Mouse (Mus musculus): Measurements from ENCODE around the gene Pon2. TPM values are rescaled to one million over a fixed set of nuclear protein-coding genes. Genes with fewer than 3 reads are reported as not detected.

Pon2 gene
- total RNA-seq, 2 experiments from 2014 or later = 21.4 to 22.1 TPM

GRCm38 (mm10) chr6:5294659-5295449, 3.4 kb downstream of the Pon2 start:
- no peak for DNase-seq (ENCODE audit: extremely low spot score in 1 of 2, low spot score in 1 of 2)

- no peak for DNase-seq (ENCODE audit: extremely low spot score in 1 of 2, low spot score in 1 of 2)
These were observed 5.4 kb downstream of the Pon2 start for GRCm38 (mm10) chr6:5292841-5293240.

DNA sequence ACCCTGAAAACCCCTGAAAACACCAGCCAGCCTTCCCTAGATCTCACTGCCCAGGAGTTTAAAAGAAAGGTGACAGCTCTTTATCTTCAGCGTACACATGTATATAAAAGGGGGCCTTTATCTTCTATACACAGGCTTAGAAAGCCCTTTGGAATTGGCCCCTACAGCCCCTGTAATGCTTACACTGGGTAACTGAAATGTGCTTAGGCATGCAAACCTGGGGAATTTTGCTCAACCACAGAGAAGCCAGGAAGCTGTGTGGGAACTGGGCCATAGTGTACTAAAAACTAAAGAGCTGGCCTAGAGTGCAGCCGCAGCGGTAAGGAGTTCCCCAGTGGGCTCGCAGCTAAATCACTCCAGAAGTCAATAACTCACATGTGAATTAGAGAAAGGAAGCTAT, 6.8 kb downstream of the Pon2 start:
- DNase-seq (ENCODE audit: extremely low spot score in 1 of 2, low spot score in 1 of 2) = no peak

DNA sequence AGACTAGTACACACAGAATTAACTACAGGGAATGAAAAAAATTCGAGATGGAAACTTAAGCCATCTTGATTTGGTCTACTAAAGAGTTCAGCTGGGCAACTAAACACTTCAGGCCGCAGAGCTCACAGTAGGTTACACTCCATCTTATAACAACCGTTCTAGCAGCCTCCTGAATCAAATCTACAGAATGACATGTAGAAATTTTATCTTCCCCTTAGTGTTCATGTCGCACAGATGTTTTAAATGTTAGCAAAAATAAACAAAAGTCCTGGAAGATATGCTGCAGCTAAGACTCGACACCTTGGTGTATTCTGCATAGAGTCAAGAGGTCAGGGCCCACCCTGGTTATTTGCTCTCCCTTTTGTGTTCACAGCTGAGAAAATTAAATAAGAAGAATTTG, 10.3 kb downstream of the Pon2 start:
- no peak for DNase-seq (ENCODE audit: extremely low spot score in 1 of 2, low spot score in 1 of 2)

GRCm38 (mm10) chr6:5287392-5287791, 10.9 kb downstream of the Pon2 start:
- no peak for DNase-seq (ENCODE audit: extremely low spot score in 1 of 2, low spot score in 1 of 2)

DNA sequence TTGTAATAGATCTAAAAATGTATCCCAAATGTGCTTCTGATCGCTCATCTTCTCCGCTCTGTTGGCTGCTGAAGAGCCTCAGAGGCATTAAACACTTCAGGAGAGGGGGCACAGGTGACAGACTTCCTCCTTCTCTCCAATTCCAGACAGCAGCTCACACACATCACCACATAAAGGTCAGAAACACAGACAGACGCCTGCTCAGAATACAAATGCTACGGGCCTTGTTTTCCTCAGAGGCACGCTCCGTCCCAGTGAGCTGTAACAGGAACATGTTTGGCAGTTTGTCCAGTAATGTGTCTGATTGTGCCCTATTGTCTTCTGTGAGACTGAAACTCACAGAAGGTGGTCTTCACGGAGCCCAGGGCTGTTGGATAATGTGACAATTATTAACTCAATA, 15.8 kb downstream of the Pon2 start:
- DNase-seq (ENCODE audit: extremely low spot score in 1 of 2, low spot score in 1 of 2) = no peak

DNA sequence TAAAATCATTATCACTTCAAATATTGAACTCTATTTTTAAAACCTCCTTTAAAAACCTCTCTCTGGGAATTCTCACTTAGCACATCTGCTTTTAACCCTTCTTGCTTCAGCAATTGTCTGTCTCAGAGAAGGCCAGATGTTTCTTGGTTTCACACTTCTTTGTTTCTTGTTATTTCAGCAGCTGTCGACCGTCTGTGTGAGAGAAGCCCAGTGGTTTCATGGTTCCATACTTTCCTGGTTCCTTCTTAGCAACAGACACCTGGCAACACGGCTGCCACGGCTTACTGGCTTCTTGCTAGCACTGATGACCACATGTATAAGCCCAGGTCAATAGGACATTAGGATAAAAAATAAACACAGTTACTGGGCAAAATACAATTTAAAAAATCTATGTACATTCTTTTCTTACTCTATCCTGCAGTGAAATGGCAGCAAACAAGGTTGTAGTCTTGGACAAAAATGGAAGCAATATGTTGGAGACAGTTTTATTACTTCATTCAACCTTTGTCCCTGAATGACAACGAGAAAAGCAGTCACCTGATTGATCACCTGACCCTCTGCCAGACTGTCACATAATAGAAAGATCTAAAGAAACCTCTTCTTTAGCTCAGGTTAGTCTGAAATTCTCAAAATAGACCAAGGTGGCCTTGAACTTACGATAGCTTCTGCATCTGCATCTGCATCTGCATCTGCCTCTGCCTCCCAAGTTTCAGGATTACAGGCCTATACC, 17.5 kb downstream of the Pon2 start:
- no peak for DNase-seq (ENCODE audit: extremely low spot score in 1 of 2, low spot score in 1 of 2)

- DNase-seq (ENCODE audit: extremely low spot score in 1 of 2, low spot score in 1 of 2) = no peak
These were observed 20.3 kb downstream of the Pon2 start for GRCm38 (mm10) chr6:5277972-5278371.

- DNase-seq (ENCODE audit: extremely low spot score in 1 of 2, low spot score in 1 of 2) = no peak
These were observed 28.6 kb downstream of the Pon2 start for GRCm38 (mm10) chr6:5269641-5270040.

DNA sequence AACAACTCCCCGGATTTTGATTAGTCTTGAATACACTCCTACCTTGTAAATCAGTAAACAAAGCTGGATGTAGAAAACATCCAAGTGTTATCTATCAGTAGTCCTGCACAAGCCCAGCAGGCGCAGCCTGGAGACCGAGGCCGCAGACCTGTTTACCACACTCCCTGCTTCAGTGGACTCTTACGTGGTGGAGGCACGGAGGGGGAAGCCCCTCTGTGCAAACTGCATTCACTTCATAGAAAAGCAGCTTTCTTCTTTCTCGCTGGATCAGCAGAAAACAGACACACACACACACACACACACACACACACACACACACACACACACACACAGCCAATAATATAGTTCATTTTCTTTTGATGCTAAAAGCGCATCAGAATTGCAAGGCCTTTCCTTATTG, 33.5 kb downstream of the Pon2 start:
- no peak for DNase-seq (ENCODE audit: extremely low spot score in 1 of 2, low spot score in 1 of 2)

DNA sequence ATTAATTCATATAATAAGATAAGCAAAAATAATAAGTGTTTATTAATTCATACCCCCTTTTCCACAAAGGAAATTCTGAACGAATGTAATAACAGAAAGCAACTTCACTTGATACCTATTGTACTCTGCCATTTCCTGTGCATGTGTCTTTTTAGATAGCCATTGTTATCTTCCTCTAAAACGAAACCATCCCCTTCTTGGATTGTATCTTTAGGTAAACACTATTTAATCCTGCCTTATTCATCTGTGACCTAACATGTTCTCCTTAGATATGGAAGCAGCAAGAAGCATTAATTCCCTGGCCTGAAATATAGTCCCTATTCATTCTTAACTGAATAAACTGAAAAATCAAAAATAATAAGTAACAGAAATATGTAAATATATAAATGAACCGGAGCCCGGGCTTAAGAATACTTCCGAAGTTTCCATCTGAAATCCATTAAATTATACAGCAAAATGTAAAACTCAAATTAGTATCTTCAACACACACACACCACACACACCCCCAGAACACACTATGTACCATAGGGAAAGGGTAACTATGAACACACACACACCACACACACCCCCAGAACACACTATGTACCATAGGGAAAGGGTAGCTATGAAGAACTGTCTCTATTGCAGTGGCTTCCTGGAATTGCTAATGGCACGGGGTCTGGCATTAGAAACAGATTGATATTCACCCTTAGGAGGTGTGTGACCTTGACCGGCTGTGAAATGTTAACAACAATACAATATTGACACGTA, 34.8 kb downstream of the Pon2 start:
- no peak for DNase-seq (ENCODE audit: extremely low spot score in 1 of 2, low spot score in 1 of 2)

DNA sequence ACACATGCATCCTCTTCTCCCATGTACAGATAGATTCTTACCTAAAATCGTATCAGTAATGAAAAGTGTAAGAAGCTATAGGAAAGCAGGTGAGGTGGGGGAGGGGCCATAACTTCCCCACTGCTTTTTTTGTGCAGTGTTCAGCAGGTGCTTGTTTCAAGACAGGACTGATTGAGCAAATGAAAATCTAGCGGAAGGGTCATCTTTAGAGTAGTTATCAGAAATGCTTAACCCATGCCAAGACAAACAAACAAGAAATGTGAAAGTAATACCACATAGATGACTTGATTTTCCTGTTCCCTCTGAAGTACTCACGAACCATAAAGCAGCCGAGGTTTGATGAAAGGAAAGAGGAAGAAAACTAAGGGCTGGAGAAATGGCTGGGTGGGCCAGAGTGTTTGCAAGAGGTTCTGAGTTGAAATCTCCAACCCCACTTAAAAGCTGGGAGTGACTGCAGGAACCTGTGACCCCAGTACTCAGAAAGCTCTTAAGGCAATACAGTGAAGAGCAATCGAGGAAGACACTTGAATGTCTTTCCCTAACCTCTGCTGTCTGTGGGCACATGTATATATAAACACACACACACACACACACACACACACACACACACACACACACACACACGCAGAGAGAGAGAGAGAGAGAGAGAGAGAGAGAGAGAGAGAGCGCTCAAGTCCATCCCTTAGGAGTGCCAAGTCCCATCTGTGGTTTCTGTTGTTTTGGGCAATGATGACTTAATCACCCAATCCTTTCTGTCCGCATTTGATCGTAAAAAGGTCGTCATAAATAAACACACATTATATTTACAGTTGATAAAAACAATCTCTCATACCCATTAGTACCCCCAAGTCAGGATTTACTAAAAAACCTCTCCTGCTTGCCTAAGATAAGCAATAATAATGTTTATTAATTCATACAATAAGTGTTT, 35.7 kb downstream of the Pon2 start:
- no peak for DNase-seq (ENCODE audit: extremely low spot score in 1 of 2, low spot score in 1 of 2)

DNA sequence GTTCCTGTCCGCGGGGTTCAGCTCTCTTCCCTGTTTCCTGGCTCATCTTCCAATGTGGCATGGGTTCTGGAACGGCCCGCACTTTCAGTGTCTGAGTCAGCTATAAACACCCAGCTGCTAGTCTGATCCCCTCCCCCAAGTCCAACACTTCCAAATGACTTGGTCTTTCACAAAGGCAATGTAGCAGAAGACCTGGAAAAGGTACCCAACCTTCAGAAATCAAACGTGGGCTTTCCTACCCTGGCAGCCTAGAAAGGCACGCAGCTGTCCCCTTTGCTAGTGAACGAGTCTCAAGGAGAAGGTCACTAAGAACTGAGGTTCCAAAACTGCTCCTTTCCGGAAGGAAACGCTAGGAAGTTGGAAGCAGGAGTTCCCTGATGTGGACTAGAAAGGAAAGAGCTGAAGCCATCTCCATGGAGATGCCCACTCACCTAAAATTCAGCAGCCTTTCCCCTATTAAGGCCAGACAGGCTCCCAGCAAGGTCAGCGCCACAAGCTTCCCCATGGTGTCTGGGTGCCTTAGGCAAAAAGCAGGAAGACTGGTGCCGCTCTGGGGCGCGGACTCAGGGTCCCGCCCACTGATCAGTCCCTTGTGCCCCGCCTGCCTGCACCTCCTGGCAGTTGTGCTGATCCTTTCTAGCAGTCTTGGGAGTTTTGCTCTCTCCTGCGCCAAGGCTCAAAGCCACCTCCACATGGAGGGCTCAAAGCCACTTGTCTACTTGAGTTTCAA, 42.4 kb downstream of the Pon2 start, which contains the start of gene Pon3:
Gene Pon3, minus strand, starts transcription at position 565 of the 730 bp plus-strand sequence.
- DNase-seq (ENCODE audit: extremely low spot score in 1 of 2, low spot score in 1 of 2) = peak in 1 of 2 experiments; percentile 11

DNA sequence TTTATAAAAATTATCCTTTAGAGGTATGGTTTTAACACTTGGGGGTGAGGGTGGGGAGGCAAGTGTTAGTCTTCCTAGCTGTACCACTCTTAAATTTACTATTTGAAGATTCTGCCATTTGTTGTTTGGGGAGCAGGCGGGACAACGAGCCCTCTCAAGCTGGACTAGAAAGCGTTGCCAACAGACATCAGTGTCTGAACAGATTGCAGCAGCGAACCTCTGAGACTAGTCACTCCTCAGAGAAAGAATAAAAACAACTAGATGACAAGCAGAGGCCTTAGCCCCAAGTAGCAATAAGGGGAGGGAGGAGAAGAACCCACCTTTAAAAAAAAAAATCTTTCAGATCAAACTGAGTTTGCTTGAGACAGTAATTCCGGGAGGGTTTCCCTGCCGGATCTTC, 43.0 kb downstream of the Pon2 start:
- DNase-seq (ENCODE audit: extremely low spot score in 1 of 2, low spot score in 1 of 2) = no peak

DNA sequence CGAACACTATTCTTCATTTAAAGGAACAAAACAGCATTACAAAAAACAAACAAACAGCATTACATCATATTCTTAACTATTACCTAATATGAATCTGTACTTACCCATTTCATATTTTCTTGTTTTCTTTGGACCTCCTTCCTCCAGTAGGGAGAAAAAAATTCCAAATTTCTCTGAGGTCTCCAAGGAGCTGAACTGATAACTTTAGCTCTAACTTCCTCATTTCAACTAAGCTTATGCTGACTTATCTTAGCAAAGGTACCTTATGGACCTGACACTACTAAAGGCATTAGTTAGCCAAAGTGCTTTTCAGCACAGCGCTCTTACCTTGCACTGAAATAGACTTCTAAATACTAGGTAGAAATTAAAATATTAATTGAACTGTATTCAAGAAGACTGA, 43.4 kb downstream of the Pon2 start:
- no peak for DNase-seq (ENCODE audit: extremely low spot score in 1 of 2, low spot score in 1 of 2)

DNA sequence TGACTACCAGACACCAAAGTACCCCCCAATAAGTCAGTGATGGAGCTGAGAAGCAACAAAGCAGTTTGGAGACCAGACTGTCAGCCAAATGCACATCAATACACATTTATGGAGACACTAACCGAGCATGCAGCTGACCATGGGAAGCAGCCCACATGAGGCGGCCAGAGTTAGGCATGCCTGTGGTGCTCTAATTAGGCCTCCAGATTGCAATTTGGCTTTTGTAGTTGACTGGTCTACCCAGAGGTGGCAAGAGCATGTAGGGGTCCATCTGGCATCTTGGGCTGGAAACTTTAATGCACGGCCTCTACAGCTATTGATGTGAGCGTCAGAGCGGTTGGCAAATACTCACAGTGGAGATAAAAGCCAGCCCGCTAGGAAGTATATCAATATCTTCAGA, 52.3 kb downstream of the Pon2 start:
- DNase-seq (ENCODE audit: extremely low spot score in 1 of 2, low spot score in 1 of 2) = no peak

DNA sequence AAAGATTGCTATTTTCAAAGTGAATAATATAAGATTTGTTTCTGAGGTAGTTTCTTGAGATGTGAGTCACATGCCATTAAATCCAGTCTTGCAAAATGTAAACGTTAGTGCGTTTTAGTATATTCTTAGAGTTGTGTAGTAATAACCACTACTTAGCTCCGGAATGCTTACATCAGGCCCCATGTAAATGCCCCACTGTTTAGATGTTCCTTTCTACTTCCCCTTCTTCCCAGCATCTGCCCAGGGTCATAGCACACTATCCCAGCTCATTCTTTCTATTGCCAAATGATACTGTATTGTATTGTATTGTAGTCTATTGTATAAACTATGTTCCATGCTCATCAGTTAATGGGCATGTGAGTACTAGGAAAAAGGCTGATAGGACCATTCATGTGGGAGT, 59.5 kb downstream of the Pon2 start:
- DNase-seq (ENCODE audit: extremely low spot score in 1 of 2, low spot score in 1 of 2) = no peak

- DNase-seq (ENCODE audit: extremely low spot score in 1 of 2, low spot score in 1 of 2) = no peak
These were observed 60.7 kb downstream of the Pon2 start for GRCm38 (mm10) chr6:5237510-5237909.

GRCm38 (mm10) chr6:5236843-5237371, 61.3 kb downstream of the Pon2 start:
- no peak for DNase-seq (ENCODE audit: extremely low spot score in 1 of 2, low spot score in 1 of 2)
